Mouse (Mus musculus) heart, postnatal 14 days (tissue): ENCODE measurements around the gene Prkd2. TPM values are rescaled to one million over a fixed set of nuclear protein-coding genes. Genes with fewer than 3 reads are reported as not detected.
A peak's percentile ranks its signal among the peaks of the same experiment; 100 is the strongest.

Experiments
- DNase-seq, 2 experiments: peaks; one replicate each; pipeline ENCODE4 v3.0.0; 2021 to 2022
- intact Hi-C: fragments of 180-260 bp; cut with DNase I; formaldehyde crosslinking; loops from one replicate; pipeline ENCODE4 v1.15.1; 2025
- total RNA-seq, 2 experiments: library from RNA; stranded (reverse); gene quantifications; 2 replicates each; pipeline ENCODE4 v1.2.3; 2021

The Prkd2 gene
- total RNA-seq, 2 experiments from 2014 or later: 35.3 to 35.9 TPM

- DNase-seq: no peak
- intact Hi-C loops: loop anchor here (5.0 to 10.0 kb wide), 3 partner anchors 35 to 288 kb away; partner anchors contain the start of gene Dact3
These were observed 69.7 kb downstream of the Prkd2 start for GRCm38 (mm10) chr7:16912360-16912759.

- peak; percentile 79 to 89 for DNase-seq
- intact Hi-C loops: loop anchor here (1.0 to 10.0 kb wide), 4 partner anchors 19 to 289 kb away; partner anchors contain the start of gene Dact3
These were observed 71.2 kb downstream of the Prkd2 start for GRCm38 (mm10) chr7:16913806-16914452.

GRCm38 (mm10) chr7:16914453-16915343 lies 72.0 kb downstream of the Prkd2 start:
- intact Hi-C loops: loop anchor here (5.0 to 10.0 kb wide), 3 partner anchors 37 to 290 kb away; partner anchors contain the start of gene Dact3
- no peak for DNase-seq

GRCm38 (mm10) chr7:16915461-16916340 lies 73.0 kb downstream of the Prkd2 start:
- intact Hi-C loops: loop anchor here (10.0 kb wide), 1 partner anchor 291 kb away; no protein-coding TSS in a partner anchor
- DNase-seq: no peak

- no peak for DNase-seq
- intact Hi-C loops: loop anchor here (10.0 kb wide), 1 partner anchor 292 kb away; no protein-coding TSS in a partner anchor
These were observed 73.9 kb downstream of the Prkd2 start for GRCm38 (mm10) chr7:16916342-16917265.

GRCm38 (mm10) chr7:16917447-16917846 lies 74.7 kb downstream of the Prkd2 start:
- DNase-seq: no peak
- intact Hi-C loops: loop anchor here (10.0 kb wide), 1 partner anchor 293 kb away; no protein-coding TSS in a partner anchor

- DNase-seq: no peak
- intact Hi-C loops: loop anchor here (10.0 kb wide), 1 partner anchor 293 kb away; no protein-coding TSS in a partner anchor
These were observed 75.3 kb downstream of the Prkd2 start for GRCm38 (mm10) chr7:16918014-16918413.

GRCm38 (mm10) chr7:16918670-16919069 lies 76.0 kb downstream of the Prkd2 start:
- DNase-seq: no peak
- intact Hi-C loops: loop anchor here (10.0 kb wide), 1 partner anchor 294 kb away; no protein-coding TSS in a partner anchor

GRCm38 (mm10) chr7:16919395-16920149 lies 76.9 kb downstream of the Prkd2 start:
- intact Hi-C loops: loop anchor here (5.0 to 10.0 kb wide), 2 partner anchors 102 to 295 kb away; partner anchors contain the start of genes Fkrp and Strn4
- DNase-seq: no peak

Other genes with a start within 250 kb of the Prkd2 start
- 10 to 100 TPM; 42.8 to 44.1 TPM for gene Arhgap35, start 227.9 kb upstream of the Prkd2 start, total RNA-seq
- not detected for gene Ceacam15, start 167.2 kb upstream of the Prkd2 start, total RNA-seq
- not detected for gene Ceacam9, start 121.0 kb upstream of the Prkd2 start, total RNA-seq
- 100 to 1,000 TPM in 1 of 2 experiments, 10 to 100 TPM in 1; 89.4 to 102 TPM for gene Ap2s1, start 104.5 kb upstream of the Prkd2 start, total RNA-seq
- 10 to 100 TPM; 26.5 to 35.4 TPM for gene Slc1a5, start 61.6 kb upstream of the Prkd2 start, total RNA-seq
- 10 to 100 TPM; 65.3 to 69.1 TPM for gene Strn4, start 27.0 kb upstream of the Prkd2 start, total RNA-seq
- 10 to 100 TPM; 42.8 to 45.5 TPM for gene Fkrp, start 26.2 kb upstream of the Prkd2 start, total RNA-seq
- 10 to 100 TPM; 18.6 to 19.0 TPM for gene Dact3, start 32.4 kb downstream of the Prkd2 start, total RNA-seq
- under 1 TPM; 0.81 to 0.98 TPM for gene Gng8, start 48.9 kb downstream of the Prkd2 start, total RNA-seq
- gene Ptgir, start 63.6 kb downstream of the Prkd2 start, total RNA-seq: 1 to 10 TPM; 1.4 to 1.6 TPM
- 100 to 1,000 TPM; 228 to 250 TPM for gene Calm3, start 81.2 kb downstream of the Prkd2 start, total RNA-seq
- gene Pnmal2, start 101.8 kb downstream of the Prkd2 start, total RNA-seq: 1 to 10 TPM; 3.6 to 4.0 TPM
- not detected for gene Pnmal1, start 116.8 kb downstream of the Prkd2 start, total RNA-seq
- gene Gm42372, start 140.2 kb downstream of the Prkd2 start, total RNA-seq: under 1 TPM; 0.07 TPM
- gene Ccdc8, start 149.8 kb downstream of the Prkd2 start, total RNA-seq: 10 to 100 TPM in 1 of 2 experiments, 1 to 10 TPM in 1; 9.8 to 10.3 TPM
- 100 to 1,000 TPM; 101 to 108 TPM for gene Ppp5c, start 185.0 kb downstream of the Prkd2 start, total RNA-seq
- 1 to 10 TPM; 4.9 to 5.4 TPM for gene Hif3a, start 219.5 kb downstream of the Prkd2 start, total RNA-seq
- gene Psg16, start 231.1 kb downstream of the Prkd2 start, total RNA-seq: under 1 TPM; 0.05 TPM